Mouse (Mus musculus) liver, embryonic 14.5 days (tissue): Measurements from ENCODE around the gene Tnfaip2.

ENCODE experiments used
- CTCF ChIP-seq: IDR thresholded peaks from 2 replicates; pipeline ENCODE4 v1.5.1; 2016; ENCODE audit warnings: antibody characterized with exemption, low read depth, control low read depth
- EP300 ChIP-seq: IDR thresholded peaks from 2 replicates; pipeline ENCODE4 v1.6.1; 2016; ENCODE audit warnings: antibody characterized with exemption, low read depth

DNA sequence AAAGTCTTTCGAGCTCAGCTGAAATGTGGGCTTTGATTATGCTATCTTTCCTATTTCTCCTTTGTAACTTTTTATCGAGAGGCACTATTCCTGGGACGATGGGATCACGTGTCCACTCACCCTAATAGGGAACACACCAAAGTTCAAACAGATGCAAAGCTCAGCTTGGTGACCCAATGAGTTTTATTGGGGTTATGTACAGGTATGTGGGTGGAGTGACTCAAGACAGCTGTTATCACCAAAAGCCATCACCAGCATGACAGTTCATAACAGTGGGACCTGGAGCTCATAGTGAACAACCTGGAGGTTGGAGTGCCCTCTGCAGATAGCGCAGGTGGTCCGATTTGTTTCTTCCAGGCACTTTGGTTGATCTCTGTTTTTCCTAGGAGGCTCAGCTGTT is 3.4 kb upstream of the Tnfaip2 start:
- TF ChIP-seq EP300 (no peak), CTCF (no peak)
